Mouse (Mus musculus) liver, embryonic 15.5 days (tissue): ENCODE measurements around the gene Bcor. TPM values are rescaled to one million over a fixed set of nuclear protein-coding genes. Genes with fewer than 3 reads are reported as not detected.

Source experiments
- ATAC-seq: fragments of 200-750 bp; cut with Nextera tagmentation; 2 replicates; pipeline ENCODE4 v1.8.0; 2017; ENCODE audit warnings: moderate number of reproducible peaks, mild to moderate bottlenecking, moderate library complexity; ENCODE audit not compliant: insufficient read depth
- H3K27ac ChIP-seq: fragments of 300-500 bp; sonication (generic); replicated peaks from 2 replicates; pipeline ENCODE4 v1.5.1; 2015; ENCODE audit warnings: mild to moderate bottlenecking, inconsistent platforms
- H3K27me3 ChIP-seq: fragments of 300-500 bp; sonication (generic); 2 replicates; pipeline ENCODE4 v1.6.1; 2015; ENCODE audit warnings: mild to moderate bottlenecking, inconsistent platforms
- H3K36me3 ChIP-seq: fragments of 300-500 bp; sonication (generic); replicated peaks from 2 replicates; pipeline ENCODE4 v1.6.1; 2015; ENCODE audit warnings: moderate library complexity, mild to moderate bottlenecking, inconsistent platforms
- H3K4me1 ChIP-seq: fragments of 300-500 bp; sonication (generic); replicated peaks from 2 replicates; pipeline ENCODE4 v1.6.1; 2015; ENCODE audit warnings: inconsistent platforms
- H3K4me2 ChIP-seq: fragments of 300-500 bp; sonication (generic); 2 replicates; pipeline ENCODE4 v1.6.1; 2015; ENCODE audit warnings: moderate library complexity, mild to moderate bottlenecking, inconsistent platforms
- H3K4me3 ChIP-seq: fragments of 300-500 bp; sonication (generic); replicated peaks from 2 replicates; pipeline ENCODE4 v1.5.1; 2015; ENCODE audit warnings: mild to moderate bottlenecking, inconsistent platforms
- H3K9ac ChIP-seq: fragments of 300-500 bp; sonication (generic); 2 replicates; pipeline ENCODE4 v1.6.1; 2015; ENCODE audit warnings: moderate library complexity, mild to moderate bottlenecking, inconsistent platforms
- H3K9me3 ChIP-seq: fragments of 300-500 bp; sonication (generic); replicated peaks from 2 replicates; pipeline ENCODE4 v1.6.1; 2016; ENCODE audit warnings: inconsistent platforms
- WGBS: fragments of 180-500 bp; shearing (Covaris S2); methylation state at CpG from one replicate; pipeline ENCODE4 v1.1.7; 2015; ENCODE audit warnings: mixed read lengths; ENCODE audit not compliant: insufficient replicate concordance; 5-methylcytosine and 5-hydroxymethylcytosine counted together
- polyA plus RNA-seq: library from polyadenylated mRNA; unstranded; fragments of >200 nt; fragmentation: Nextera tagmentation; extraction: Ambion mirVana; gene quantifications from 2 replicates; pipeline ENCODE4 v1.2.1, GENCODE M21; 2015

The Bcor gene
- polyA plus RNA-seq, 1 experiment from 2014 or later = 4.3 TPM

GRCm38 (mm10) chrX:12122594-12123331, 37.4 kb downstream of the Bcor start:
- peaks cover 11% of the 10 kb centered on the region; the same call in 1 of the 2 replicates for H3K4me1 ChIP-seq
- peak overlapping the region; percentile 71; the same call in 1 of the 2 replicates for H3K27ac ChIP-seq
- WGBS = 8% methylated on average over 21 of the region's 21 CpGs
- no peaks in the 10 kb centered on the region for H3K9me3 ChIP-seq
- peak; percentile 67 for ATAC-seq
- 0 out of 2 replicates have a peak overlapping the region, but pooled peaks have one; percentile 3 for H3K4me3 ChIP-seq
- H3K36me3 ChIP-seq = no peaks in the 10 kb centered on the region
- H3K9ac ChIP-seq = no peak overlapping the region
- peak overlapping the region; percentile 52 for H3K4me2 ChIP-seq
- peaks cover 55% of the 10 kb centered on the region for H3K27me3 ChIP-seq

- Histone ChIP-seq H3K4me2 (no peak overlapping the region), H3K4me1 (peaks cover 8% of the 10 kb centered on the region; the same call in 1 of the 2 replicates), H3K4me3 (no peak overlapping the region), H3K9me3 (no peaks in the 10 kb centered on the region), H3K27ac (no peak overlapping the region), H3K27me3 (peaks cover 22% of the 10 kb centered on the region), H3K36me3 (no peaks in the 10 kb centered on the region), H3K9ac (no peak overlapping the region)
- no peak for ATAC-seq
- WGBS = 21% methylated on average over 1 of the region's 1 CpGs
Measured at GRCm38 (mm10) chrX:12119476-12119875, 40.7 kb downstream of the Bcor start.

- no peak overlapping the region for H3K27ac ChIP-seq
- 34% methylated on average over 7 of the region's 7 CpGs for WGBS
- H3K9me3 ChIP-seq = no peaks in the 10 kb centered on the region
- H3K4me3 ChIP-seq = no peak overlapping the region
- no peak overlapping the region for H3K9ac ChIP-seq
- peaks cover 8% of the 10 kb centered on the region; the same call in 1 of the 2 replicates for H3K4me1 ChIP-seq
- H3K4me2 ChIP-seq = no peak overlapping the region
- H3K36me3 ChIP-seq = no peaks in the 10 kb centered on the region
- H3K27me3 ChIP-seq = no peaks in the 10 kb centered on the region
- no peak for ATAC-seq
Measured at GRCm38 (mm10) chrX:12116128-12116527, 44.0 kb downstream of the Bcor start.

- Histone ChIP-seq H3K9me3 (no peaks in the 10 kb centered on the region), H3K9ac (no peak overlapping the region), H3K4me1 (no peaks in the 10 kb centered on the region), H3K36me3 (no peaks in the 10 kb centered on the region), H3K4me2 (no peak overlapping the region), H3K27ac (no peak overlapping the region), H3K27me3 (no peaks in the 10 kb centered on the region), H3K4me3 (no peak overlapping the region)
- no peak for ATAC-seq
- 71% methylated on average over 4 of the region's 4 CpGs for WGBS
Measured at GRCm38 (mm10) chrX:12112166-12112565, 48.0 kb downstream of the Bcor start.

- Histone ChIP-seq H3K36me3 (no peaks in the 10 kb centered on the region), H3K9me3 (no peaks in the 10 kb centered on the region), H3K4me2 (no peak overlapping the region), H3K4me3 (no peak overlapping the region), H3K9ac (no peak overlapping the region), H3K4me1 (no peaks in the 10 kb centered on the region), H3K27ac (no peak overlapping the region), H3K27me3 (no peaks in the 10 kb centered on the region)
- ATAC-seq = no peak
- WGBS = 65% methylated on average over 6 of the region's 6 CpGs
Measured at GRCm38 (mm10) chrX:12110518-12110917, 49.6 kb downstream of the Bcor start.

GRCm38 (mm10) chrX:12105358-12105757, 54.8 kb downstream of the Bcor start:
- Histone ChIP-seq H3K36me3 (no peaks in the 10 kb centered on the region), H3K27me3 (peaks cover 11% of the 10 kb centered on the region; the same call in 1 of the 2 replicates), H3K27ac (no peak overlapping the region), H3K9me3 (no peaks in the 10 kb centered on the region), H3K9ac (no peak overlapping the region), H3K4me1 (no peaks in the 10 kb centered on the region), H3K4me2 (no peak overlapping the region), H3K4me3 (no peak overlapping the region)
- 51% methylated on average over 7 of the region's 7 CpGs for WGBS
- no peak for ATAC-seq

- Histone ChIP-seq H3K4me1 (no peaks in the 10 kb centered on the region), H3K4me3 (no peak overlapping the region), H3K9ac (no peak overlapping the region), H3K4me2 (no peak overlapping the region), H3K9me3 (no peaks in the 10 kb centered on the region), H3K36me3 (no peaks in the 10 kb centered on the region), H3K27ac (no peak overlapping the region), H3K27me3 (peaks cover 71% of the 10 kb centered on the region)
- 56% methylated on average over 12 of the region's 12 CpGs for WGBS
- no peak for ATAC-seq
Measured at GRCm38 (mm10) chrX:12096783-12097526, 63.2 kb downstream of the Bcor start.

GRCm38 (mm10) chrX:12093371-12093770, 66.8 kb downstream of the Bcor start:
- ATAC-seq = no peak
- no peaks in the 10 kb centered on the region for H3K36me3 ChIP-seq
- H3K4me3 ChIP-seq = no peak overlapping the region
- 39% methylated on average over 4 of the region's 4 CpGs for WGBS
- H3K9me3 ChIP-seq = no peaks in the 10 kb centered on the region
- no peak overlapping the region for H3K9ac ChIP-seq
- H3K4me2 ChIP-seq = no peak overlapping the region
- H3K27me3 ChIP-seq = peaks cover 94% of the 10 kb centered on the region
- H3K27ac ChIP-seq = no peak overlapping the region
- peaks cover 28% of the 10 kb centered on the region for H3K4me1 ChIP-seq

- Histone ChIP-seq H3K4me2 (peak overlapping the region; percentile 84), H3K9ac (peak overlapping the region; percentile 8; the same call in 1 of the 2 replicates), H3K4me3 (peak overlapping the region; percentile 48), H3K27me3 (peaks cover 99% of the 10 kb centered on the region), H3K4me1 (peaks cover 43% of the 10 kb centered on the region), H3K36me3 (no peaks in the 10 kb centered on the region), H3K27ac (peak overlapping the region; percentile 55), H3K9me3 (no peaks in the 10 kb centered on the region)
- 4% methylated on average over 55 of the region's 56 CpGs for WGBS
- no peak for ATAC-seq
Measured at GRCm38 (mm10) chrX:12091431-12092061, 68.6 kb downstream of the Bcor start.

GRCm38 (mm10) chrX:12090871-12091404, 69.2 kb downstream of the Bcor start:
- Histone ChIP-seq H3K9ac (no peak overlapping the region; the same call in 1 of the 2 replicates), H3K27me3 (peaks cover 100% of the 10 kb centered on the region), H3K4me3 (peak overlapping the region; percentile 48), H3K36me3 (no peaks in the 10 kb centered on the region), H3K4me2 (peak overlapping the region; percentile 84), H3K9me3 (no peaks in the 10 kb centered on the region), H3K4me1 (peaks cover 49% of the 10 kb centered on the region), H3K27ac (peak overlapping the region; percentile 55)
- WGBS = 4% methylated on average over 25 of the region's 47 CpGs
- peak; percentile 28; the same call in 1 of the 2 replicates for ATAC-seq
